Mouse (Mus musculus) liver, adult 2 months (tissue): ENCODE measurements at regions not wholly inside any gene's neighbourhood (a gene's known extent, or its start where the extent isn't known, plus 50 kb on each side); places are given as distances from the start of the nearest gene placed in this dataset.

Experiments
- DNase-seq: peaks from one replicate; pipeline ENCODE4 v3.0.0-alpha.2; 2011; ENCODE audit warnings: low read depth, low spot score; ENCODE audit errors: extremely low read depth
- H3K27ac ChIP-seq: fragments of 200-500 bp; replicated peaks from 2 replicates; pipeline ENCODE4 v1.5.1; 2012; ENCODE audit warnings: low read depth, mild to moderate bottlenecking, control low read depth, inconsistent platforms, low read length; ENCODE audit not compliant: insufficient read depth
- H3K27me3 ChIP-seq: fragments of 200-500 bp; 2 replicates; pipeline ENCODE4 v1.6.1; 2012; ENCODE audit warnings: mild to moderate bottlenecking, moderate library complexity, low read length, inconsistent platforms; ENCODE audit not compliant: control insufficient read depth, insufficient read depth
- H3K36me3 ChIP-seq: fragments of 200-500 bp; 2 replicates; pipeline ENCODE4 v1.6.1; 2012; ENCODE audit warnings: low read length, inconsistent platforms; ENCODE audit not compliant: control insufficient read depth, insufficient read depth
- H3K4me1 ChIP-seq: fragments of 200-500 bp; 2 replicates; pipeline ENCODE4 v1.6.1; 2011; ENCODE audit warnings: low read length; ENCODE audit not compliant: control insufficient read depth, insufficient read depth
- H3K4me3 ChIP-seq: fragments of 200-500 bp; 2 replicates; pipeline ENCODE4 v1.5.1; 2011; ENCODE audit warnings: low read depth, mild to moderate bottlenecking, control low read depth, low read length, moderate library complexity; ENCODE audit not compliant: insufficient read depth
- H3K79me2 ChIP-seq: fragments of 200-500 bp; 2 replicates; pipeline ENCODE4 v1.6.1; 2012; ENCODE audit warnings: inconsistent platforms, mild to moderate bottlenecking, low read length, moderate library complexity; ENCODE audit not compliant: control insufficient read depth, insufficient read depth
- H3K9ac ChIP-seq: fragments of 200-500 bp; 2 replicates; pipeline ENCODE4 v1.6.1; 2012; ENCODE audit warnings: low read depth, mild to moderate bottlenecking, control low read depth, inconsistent platforms, low read length
- CTCF ChIP-seq: fragments of 200-500 bp; IDR thresholded peaks from 2 replicates; pipeline ENCODE4 v1.5.1; 2011; ENCODE audit warnings: low read depth, low read length, control low read depth
- POLR2A ChIP-seq: fragments of 200-500 bp; IDR thresholded peaks from 2 replicates; pipeline ENCODE4 v1.6.1; 2011; ENCODE audit warnings: low read length, control low read depth; ENCODE audit not compliant: insufficient read depth; ENCODE audit errors: extremely low read depth
- WGBS: fragments of 180-500 bp; shearing (Covaris S2); methylation state at CpG from one replicate; pipeline ENCODE4 v1.1.7; 2018; 5-methylcytosine and 5-hydroxymethylcytosine counted together

DNA sequence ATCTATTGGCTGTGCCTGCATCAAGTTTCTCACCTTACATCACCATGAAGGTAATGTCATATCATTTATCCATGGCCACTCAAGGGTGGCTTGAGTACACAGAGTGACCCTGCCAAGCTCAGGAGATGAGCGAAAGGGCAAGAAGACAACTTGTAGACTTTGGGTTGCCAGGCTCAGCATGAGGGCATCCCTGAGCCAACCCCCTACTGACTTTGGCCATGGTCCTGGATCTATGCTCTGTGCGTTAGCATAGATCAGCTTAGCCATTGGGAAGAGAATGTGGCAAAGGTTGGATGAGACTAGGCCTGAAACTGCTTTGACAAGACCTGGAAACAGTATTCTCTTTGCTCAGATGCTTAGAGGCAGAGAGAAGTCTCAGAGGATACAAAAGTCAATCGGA is 54.3 kb upstream of the Bcl6 start:
- 47% methylated on average over 3 of the region's 3 CpGs for WGBS
- Histone ChIP-seq H3K27ac (peak overlapping the region; percentile 78), H3K4me1 (peaks cover 19% of the 10 kb centered on the region), H3K4me3 (no peak overlapping the region), H3K27me3 (no peaks in the 10 kb centered on the region), H3K36me3 (no peaks in the 10 kb centered on the region), H3K79me2 (no peaks in the 10 kb centered on the region), H3K9ac (no peak overlapping the region)
- TF ChIP-seq POLR2A (no peak), CTCF (no peak)
- DNase-seq: peak; percentile 50

DNA sequence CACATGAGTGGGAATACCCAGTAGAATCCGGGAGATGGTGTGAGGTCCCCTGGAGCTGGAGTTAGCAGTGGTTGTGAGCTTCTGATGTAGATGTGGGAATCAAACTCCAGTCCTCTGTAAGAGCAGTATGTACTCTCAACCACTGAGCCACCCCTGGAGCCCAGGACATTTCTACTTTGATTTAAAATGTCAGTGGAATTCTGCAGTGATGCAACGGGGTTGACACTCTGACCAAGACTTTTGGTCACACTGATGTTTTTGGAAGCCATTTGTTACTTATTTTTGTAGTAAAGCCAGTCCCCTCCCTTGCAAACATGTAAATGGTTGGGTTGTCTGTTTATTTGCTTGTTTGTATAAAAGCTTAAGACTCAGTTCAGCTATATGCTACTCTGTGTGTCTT is 53.6 kb upstream of the Bcl6 start:
- TF ChIP-seq CTCF: no peak
- no peak for TF ChIP-seq POLR2A
- Histone ChIP-seq H3K36me3 (no peaks in the 10 kb centered on the region), H3K79me2 (no peaks in the 10 kb centered on the region), H3K9ac (no peak overlapping the region), H3K4me3 (no peak overlapping the region), H3K4me1 (peaks cover 19% of the 10 kb centered on the region), H3K27ac (peak overlapping the region; percentile 38; the same call in 1 of the 2 replicates), H3K27me3 (no peaks in the 10 kb centered on the region)
- WGBS: 65% methylated on average over 2 of the region's 2 CpGs
- DNase-seq: peak; percentile 39

DNA sequence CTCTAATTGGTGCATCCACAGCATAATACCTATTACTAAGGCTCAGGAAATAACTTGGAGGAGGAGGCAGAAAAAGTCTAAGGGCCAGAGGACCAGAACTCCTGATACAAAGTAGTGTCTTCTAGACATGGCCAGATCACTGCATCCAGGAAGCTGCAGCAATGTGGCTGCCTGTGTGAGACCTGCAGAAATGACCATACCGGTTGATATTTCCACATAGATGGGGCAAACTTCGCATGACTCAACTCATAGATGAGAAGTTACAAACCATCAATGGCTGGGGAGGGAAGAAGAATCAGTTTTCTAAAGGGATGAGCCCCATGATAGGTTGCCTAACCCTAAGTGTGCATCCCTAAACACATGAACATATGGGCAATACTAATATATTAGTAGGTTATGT is 52.8 kb upstream of the Bcl6 start:
- DNase-seq: no peak
- Histone ChIP-seq H3K36me3 (no peaks in the 10 kb centered on the region), H3K27ac (no peak overlapping the region), H3K4me1 (peaks cover 19% of the 10 kb centered on the region), H3K79me2 (no peaks in the 10 kb centered on the region), H3K9ac (no peak overlapping the region), H3K4me3 (no peak overlapping the region), H3K27me3 (no peaks in the 10 kb centered on the region)
- 93% methylated on average over 2 of the region's 2 CpGs for WGBS
- no peak for TF ChIP-seq CTCF
- no peak for TF ChIP-seq POLR2A

DNA sequence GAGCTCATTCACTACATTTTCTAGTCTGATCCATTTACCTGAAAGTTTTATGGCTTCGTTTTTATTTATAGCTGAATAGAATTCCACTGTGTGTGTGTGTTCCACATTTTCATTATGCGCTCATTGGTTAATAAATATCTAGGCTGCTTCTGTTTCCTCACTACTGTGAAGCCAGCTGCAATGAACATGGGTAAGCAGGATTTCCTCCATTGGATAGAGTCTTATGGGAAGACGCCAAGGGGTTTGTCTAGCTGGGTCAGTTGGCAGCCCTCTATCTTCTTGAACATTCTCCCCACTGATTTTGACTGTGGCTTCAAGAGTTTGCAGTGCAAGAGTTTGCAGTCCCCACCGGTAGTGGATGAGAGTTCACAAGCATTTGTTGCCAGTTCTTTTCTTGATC is 51.1 kb upstream of the Bcl6 start:
- Histone ChIP-seq H3K4me3 (no peak overlapping the region), H3K4me1 (peaks cover 19% of the 10 kb centered on the region), H3K27ac (peak overlapping the region; percentile 74), H3K79me2 (no peaks in the 10 kb centered on the region), H3K9ac (no peak overlapping the region), H3K27me3 (no peaks in the 10 kb centered on the region), H3K36me3 (no peaks in the 10 kb centered on the region)
- DNase-seq: peak; percentile 91
- WGBS: 17% methylated on average over 4 of the region's 4 CpGs
- TF ChIP-seq POLR2A (no peak), CTCF (no peak)
